Mouse (Mus musculus): ENCODE results near the gene Lsm12. TPM values are rescaled to one million over a fixed set of nuclear protein-coding genes. Genes with fewer than 3 reads are reported as not detected.
"Not testable (repeated sequence)": the region's sequence is repeated elsewhere in the genome, so short reads cannot be mapped to it uniquely, and the experiment has no call there.

The Lsm12 gene
- total RNA-seq, 2 experiments from 2014 or later: 71.3 to 75.3 TPM

DNA sequence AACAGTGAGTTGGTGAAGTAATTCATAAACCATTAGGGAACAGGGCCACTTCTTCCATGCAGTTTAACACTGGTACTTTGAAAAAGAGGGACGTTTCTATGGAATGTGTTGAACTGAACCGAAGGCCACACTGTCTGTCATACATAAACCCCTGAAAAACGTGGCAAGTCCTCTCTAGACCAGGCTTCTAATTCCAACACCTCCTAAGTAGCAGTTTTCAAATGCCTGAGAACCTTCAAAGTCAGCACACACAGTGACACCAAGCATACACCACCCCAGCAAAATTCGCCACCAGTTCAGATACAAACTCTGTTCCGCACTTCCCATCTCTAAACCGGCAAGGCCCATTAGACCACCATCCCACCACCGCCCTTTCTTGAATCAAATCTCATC is 847 bp downstream of the Lsm12 start:
- DNase-seq: no peak

DNA sequence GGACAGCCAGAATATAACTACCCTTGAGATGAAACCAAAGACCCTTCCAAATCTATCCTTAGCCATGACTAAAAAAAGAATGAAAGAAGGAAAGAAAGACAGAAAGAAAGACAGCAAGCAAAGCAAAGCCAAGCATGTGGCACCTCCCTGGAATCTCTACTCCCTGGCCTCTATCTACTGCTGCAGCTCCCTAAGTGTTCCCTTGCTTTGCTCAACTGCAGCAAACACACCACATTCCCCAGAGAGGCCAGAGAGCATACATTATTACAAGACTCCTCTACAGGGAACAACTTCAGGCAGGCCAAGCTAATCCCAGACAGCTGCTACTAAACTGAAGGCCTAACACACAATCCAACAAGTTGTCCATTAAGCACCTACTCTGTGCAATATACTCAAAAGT is 5.3 kb downstream of the Lsm12 start:
- no peak for DNase-seq

DNA sequence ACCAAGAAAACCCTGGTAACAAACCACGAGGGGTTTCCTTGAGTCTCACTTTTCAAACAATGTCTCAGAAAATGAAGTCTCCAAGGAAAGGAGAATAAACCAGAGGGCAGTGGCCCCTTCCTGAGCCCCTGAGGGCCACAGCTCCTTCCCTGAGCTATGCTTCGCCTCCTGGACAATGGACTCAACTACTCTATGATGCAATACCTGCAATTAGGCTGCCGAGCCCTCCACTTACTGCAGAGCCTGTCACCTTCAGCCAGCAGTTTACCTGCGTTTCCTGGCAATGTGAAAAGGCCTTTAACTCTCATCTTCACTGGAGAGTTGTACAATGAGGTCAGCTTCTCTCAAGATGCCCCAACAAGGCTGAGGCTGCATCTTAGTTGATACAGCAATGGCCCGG is 16.4 kb downstream of the Lsm12 start:
- no peak for DNase-seq

DNA sequence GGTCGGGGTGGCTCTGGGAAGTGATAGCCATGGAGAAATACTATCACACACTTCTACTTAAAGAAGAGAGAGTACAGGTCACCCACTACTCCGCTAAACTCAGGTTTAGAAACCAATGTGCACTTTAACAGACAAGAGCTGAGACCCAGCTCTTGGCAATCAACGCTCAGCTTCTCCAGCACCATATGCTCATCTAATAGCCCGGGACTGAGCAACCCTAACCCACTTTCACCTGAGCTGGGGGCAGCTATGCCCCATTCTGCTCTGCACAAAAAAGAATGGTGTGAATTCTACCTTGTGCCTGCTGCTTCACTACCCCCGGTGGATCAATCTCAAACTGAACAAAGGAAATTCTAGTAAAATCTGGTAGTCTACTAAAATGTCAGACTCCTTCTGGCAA is 17.6 kb downstream of the Lsm12 start:
- no peak for DNase-seq

DNA sequence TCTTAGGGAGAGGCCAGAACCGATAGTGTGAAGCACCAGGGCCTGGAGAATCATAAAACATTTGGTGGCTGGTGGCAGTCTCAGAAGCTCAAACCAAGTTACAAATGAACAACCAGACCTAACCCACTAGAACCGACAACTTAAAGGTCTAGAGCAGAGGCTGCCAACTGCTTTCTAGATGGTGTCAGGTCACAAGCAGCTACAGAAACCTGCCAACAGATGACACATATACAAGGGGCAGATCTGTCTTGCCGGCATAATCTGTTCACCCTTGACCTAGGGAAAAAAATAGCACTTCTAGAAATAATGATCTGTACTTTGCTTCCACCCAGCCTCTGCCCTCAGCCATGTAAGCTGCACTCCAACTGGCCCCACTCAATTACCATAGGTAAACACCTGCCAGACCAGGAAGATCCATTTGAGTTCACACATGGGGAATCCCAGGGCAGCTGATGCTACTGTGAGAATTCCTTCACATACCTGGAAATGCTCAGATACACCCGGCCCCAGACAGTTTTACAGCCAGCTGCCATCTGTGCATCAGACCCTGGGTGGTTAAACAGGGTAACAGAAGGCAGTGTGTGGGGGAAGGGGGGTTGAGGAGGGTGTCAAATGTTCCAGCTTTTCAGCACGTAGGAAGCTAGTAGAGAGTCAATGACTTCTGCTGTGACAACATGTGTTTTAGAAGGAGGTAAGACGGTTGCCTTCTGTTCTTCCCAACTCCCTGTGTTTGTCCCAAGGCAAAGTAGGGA is 18.9 kb downstream of the Lsm12 start:
- no peak for DNase-seq

DNA sequence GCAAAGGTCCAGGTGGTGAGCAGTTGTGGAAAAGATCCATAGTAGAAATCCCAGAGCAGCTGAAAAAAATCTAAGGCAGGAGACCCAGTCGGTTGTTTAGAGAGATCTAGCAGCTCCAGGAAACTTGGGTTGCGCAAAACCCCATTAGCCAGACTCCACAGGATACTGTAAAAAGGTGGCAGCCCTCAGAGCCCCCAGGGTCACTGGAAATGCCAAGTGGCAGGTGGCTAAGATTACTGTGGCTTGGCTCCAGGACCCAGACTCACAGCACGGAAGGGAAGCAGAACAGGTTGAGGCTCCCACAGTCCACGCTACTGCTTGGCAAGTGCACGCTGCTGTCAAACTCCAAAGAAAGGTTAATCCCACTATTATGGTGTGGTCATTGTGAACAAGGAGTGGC is 25.3 kb downstream of the Lsm12 start:
- DNase-seq: no peak

DNA sequence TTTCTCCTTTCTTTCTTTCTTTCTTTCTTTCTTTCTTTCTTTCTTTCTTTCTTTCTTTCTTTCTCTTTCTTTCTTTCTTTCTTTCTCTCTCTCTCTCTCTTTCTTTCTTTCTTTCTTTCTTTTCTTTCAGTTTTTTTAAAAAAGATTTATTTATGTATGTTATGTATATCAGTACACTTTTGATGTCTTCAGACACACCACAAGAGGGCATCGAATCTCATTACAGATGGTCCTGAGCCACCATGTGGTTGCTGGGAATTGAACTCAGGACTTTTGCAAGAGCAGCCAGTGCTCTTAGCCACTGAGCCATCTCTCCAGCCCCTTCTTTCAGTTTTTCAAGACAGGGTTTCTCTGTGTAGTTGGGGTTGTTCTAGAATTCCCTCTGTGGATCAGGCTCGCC is 27.1 kb downstream of the Lsm12 start:
- not testable (repeated sequence) for DNase-seq

DNA sequence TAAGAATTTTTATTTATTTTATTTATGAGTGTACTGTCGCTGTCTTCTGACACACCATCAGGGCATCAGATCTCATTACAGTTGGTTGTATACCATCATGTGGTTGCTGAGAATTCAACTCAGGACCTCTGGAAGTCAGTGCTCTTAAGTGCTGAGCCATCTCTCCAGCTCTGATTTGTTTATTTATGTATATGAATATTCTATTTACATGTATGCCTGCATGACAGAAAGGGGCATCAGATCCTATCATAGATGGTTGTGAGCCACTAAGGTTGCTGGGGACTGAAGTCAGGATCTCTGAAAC is 28.4 kb downstream of the Lsm12 start:
- DNase-seq: no peak

DNA sequence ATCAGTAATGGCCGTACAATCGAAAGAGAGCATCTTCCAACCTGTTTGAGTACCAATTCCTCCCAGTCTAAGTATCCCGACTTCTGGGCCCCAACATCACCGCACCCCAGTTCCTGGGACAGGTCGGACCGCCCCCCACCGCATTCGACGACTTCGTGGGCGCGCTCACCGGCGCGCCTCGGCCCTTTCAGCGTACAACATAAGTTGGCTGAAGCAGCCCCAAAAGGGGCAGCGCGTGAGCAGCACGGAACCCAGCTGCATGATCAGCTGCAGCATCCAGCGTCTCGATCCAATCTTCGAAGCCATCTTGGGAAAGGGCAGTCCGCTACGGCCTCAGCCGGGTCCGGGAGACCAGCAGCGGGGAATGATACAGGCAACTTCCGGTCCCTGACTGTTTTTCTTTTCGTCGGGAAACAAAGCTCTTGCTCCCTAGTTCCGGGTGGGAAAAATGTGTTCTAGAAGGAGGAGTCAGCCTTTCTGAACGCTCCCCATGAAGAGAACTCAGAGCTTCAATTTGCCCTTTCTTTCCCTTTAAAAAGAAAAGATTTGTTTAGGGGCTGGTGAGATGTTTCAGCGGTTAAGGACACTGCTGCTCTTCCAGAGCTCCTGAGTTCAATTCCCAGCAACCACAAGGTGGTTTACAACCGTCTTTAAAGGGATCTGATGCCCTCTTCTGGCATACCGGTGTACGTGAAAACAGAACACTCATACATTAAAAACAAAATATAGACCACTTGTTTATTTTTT is 28.9 kb downstream of the Lsm12 start, which contains the start of gene Tmem101:
Gene Tmem101, minus strand, starts transcription at position 366 of the 747 bp plus-strand sequence.
- peak; percentile 94 for DNase-seq

DNA sequence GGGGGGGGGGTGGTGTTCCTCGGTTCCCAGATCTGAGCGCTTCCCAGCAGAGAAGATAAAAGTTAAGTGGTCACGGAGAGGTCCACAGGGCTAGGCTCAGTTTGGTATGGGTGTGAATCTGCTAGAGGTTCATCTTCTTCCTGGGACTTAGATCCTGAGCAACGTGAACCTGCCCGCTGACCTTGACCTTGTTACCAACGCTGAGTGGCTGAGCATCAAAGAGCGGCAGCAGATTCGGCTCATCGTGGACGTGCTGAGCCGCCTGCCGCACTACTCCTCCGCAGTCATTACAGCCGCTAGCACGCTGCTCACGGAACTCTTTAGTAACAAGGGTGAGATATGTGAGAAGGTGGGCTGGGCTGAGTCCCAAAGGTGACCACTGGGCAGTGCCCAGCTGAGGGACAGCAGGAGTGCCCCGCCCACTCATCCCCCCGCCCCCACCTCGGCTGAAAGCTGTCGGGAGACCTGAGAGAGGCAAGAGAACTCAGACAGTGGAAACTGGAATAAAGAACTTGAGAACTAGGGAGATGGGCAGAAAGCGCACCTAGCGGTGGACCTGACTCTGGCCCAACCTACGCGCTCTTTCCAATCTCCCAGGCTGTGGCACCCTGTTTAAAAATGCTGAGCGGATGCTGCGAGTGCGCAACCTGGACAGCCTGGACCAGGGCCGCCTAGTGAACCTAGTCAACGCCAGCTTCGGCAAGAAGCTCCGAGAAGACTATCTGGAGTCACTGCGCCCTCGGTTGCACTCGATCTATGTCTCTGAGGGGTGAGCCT is 37.7 kb downstream of the Lsm12 start:
- DNase-seq: no peak

DNA sequence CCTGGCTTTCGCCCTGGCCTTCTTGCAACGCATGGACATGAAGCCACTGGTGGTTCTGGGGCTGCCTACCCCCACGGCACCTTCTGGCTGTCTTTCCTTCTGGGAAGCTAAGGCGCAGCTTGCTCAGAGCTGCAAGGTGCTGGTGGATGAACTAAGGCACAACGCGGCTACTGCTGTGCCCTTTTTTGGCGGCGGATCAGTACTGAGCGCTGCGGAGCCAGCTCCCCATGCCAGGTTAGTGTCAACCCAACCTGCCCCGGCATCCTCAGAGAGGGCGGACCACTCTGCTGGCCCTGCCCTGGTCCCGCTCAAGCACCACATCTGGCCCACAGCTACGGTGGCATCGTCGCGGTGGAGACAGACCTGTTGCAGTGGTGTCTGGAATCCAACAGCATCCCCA is 38.6 kb downstream of the Lsm12 start:
- DNase-seq: no peak

DNA sequence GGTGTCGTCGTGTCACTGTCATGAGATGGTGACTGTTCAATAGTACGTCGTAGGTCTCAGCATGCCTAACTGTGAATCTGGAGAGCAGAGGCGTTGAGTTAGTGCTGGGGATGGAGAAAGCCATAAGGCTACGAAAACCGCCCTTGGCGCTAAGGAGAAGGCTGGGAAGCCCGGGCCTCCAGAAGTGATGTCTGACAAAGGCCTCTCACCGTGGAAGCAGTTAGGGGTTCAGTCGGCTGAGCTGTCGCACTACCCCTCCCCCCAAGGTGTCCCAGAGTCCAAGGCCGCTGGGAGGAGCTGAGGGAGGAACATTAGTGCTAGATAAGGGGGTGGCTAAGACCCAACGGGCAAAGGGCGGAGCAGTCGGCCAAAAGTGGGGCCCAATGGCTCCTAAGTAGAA is 39.1 kb downstream of the Lsm12 start:
- DNase-seq: no peak

DNA sequence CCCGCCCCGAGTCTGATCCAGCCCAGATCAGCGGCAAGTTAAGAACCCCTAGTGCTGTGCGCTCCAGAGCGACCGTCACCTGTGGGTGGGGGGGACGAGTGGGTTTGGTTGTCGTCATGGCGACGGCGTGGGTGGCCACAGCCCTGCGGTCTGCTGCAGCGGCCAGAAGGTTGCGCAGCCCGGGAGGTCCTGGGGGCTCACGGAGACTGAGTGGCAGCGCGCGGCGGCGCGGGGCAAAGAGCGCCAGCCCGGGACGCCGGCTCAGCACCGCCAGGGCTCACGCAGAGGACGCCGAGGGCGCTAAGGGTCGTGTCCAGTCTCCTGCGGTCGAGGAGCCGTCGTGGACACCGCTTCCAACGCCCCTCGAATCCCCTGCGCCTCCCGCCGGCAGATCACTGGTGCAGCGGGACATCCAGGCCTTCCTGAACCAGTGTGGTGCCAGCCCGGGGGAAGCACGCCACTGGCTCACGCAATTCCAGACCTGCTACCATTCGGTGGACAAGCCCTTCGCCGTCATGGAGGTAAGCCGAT is 39.6 kb downstream of the Lsm12 start, which contains the start of gene Nags:
Gene Nags, plus strand, starts transcription at position 43 of the 531 bp plus-strand sequence.
- DNase-seq: no peak

DNA sequence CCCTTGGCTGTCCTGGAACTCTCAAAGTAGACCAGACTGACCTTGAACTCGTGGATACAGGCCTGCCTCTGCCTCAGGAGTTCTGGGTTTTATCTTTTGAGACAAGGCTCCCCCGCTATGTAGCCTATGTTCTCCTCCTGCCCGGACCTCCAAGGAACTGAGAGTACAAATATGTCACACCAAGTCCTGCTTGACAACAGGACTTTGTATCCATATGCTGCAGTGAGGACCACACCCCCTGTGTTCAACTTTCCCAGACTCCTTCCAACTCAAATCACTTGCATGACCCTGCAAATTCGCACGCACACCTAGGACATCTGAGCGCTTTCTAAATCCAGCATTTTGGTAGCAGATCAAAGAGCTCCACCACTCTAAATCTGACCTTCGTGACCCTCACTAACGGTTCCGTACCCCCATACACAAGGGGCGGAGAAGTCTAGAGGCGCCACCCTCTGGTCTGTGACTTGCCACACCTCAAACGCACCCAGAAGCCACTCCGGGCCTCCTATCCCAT is 40.1 kb downstream of the Lsm12 start:
- DNase-seq: no peak

DNA sequence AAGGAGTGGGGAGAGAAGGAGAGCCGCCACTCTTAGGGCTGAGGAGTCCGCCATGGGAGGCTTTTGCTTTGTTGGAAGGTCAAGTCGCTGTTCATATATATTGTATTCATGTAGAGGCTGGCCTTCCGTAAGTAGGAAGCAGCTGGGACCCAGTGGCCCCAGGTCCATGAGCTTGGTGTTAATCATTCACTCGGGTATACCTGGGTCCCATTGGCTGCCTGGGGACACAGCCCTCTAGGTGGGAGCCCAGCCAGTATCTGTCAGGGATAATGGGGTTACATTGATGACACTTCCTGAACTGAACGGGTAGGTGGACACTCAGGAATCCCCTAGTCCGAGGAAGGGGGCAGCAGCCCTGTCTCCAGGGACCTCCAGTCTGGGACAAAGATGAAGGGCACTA is 42.7 kb downstream of the Lsm12 start:
- no peak for DNase-seq

DNA sequence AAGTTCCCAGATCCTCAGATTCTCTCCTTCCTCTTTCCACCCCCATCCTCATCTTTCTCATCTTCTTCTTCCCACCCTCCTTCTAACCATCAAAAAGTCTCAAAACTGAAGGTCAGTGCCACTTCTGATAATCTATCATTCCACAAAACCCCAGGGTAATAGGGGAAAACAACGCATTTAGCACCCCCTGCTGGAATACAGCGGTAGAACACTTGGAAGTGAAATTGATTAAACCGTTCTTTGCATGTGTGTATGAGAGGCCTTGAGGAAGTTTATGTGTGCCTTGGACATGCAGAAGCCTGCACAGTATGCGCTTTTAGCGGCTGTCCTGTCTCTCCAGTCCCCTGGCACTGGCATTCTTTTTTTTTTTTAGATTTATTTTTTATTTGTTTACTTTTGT is 44.6 kb downstream of the Lsm12 start:
- DNase-seq: peak; percentile 76

DNA sequence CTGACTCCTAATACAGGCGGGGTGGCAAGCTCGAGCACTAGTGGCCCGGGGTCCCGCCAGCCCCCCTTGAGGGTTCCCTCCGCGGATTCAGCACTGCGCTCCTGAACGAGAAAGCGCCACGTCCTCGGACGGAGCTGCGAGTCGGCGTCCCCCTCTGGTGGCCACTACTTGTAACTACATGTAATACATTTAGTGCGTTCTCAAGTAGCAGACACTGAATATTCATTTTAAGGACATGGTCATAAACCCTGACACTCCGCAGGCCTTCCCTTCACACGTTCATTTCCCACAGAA is 46.7 kb downstream of the Lsm12 start:
- DNase-seq: peak; percentile 75

DNA sequence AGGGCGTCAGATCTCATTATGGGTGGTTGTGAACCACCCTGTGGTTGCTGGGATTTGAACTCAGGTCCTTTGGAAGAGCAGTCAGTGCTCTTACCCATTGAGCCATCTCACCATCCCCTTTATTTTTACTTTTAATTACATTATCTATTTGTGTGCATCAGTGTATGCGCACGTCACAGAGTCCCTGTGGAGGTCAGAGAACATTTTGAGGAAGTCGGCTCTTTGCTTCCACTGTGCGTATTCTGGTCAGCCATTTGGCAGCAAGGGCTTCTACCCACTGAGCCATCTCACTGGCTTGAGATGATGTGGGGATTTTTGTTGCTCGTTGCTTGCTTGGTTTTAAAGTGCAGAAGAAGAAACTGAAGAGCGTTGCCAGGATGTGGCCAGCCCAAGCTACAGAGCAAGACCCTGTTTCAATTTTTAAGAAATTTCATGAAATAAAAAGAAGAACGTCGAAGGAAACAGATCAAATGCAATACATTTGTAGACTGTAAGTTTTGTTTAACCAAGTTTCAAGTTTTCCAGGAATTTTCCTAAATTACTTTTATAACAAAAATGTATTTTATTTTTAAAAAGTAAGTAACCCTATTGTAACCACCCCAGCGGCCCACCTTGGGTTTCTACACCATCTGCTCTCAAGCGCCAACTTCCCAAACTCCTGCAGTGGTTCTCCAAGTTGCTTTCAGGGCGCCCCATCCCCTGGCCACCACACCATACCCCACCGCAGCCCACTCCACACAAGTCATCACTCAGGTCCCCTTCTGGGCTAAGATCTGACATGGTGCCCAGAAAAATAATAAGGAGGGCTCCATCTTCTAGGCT is 47.3 kb downstream of the Lsm12 start:
- DNase-seq: no peak

DNA sequence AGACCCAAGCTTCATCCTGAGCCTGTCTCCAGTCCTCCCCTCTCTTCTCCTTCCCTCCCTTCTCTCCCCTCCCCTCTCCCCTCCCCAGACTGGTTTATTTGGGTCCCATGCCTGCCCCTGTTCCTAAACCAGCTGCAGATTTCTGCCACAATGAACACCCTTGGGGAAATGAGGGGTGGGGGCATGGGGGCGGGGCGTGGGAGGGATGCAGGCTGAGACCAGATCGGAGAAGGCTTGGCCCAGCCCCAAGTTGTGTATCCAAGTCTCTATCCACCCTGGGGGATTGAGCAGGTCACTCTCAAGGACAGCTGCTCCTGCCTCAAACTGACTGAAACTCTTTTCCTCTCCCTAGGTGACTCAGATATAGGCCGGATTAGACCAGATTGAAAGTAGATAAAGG is 50.6 kb downstream of the Lsm12 start:
- DNase-seq: no peak

DNA sequence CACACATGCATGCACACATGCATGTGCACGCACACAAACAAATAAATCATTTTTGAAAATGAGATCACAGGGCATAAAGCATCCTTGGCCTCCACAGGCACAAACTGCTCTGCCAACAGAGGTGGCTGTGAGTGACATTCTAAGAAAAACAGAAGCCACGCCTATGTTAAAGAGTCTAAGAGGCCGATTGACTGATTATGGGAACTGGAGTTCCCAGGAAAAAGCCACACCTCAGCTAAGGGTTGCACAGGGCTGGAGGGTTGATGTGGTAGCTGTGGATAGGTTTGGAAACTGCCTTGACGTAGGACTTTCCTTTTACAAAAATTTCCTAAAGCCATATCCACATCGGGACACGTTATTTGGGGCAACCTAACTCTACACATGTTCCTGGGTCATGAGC is 67.7 kb downstream of the Lsm12 start:
- no peak for DNase-seq

DNA sequence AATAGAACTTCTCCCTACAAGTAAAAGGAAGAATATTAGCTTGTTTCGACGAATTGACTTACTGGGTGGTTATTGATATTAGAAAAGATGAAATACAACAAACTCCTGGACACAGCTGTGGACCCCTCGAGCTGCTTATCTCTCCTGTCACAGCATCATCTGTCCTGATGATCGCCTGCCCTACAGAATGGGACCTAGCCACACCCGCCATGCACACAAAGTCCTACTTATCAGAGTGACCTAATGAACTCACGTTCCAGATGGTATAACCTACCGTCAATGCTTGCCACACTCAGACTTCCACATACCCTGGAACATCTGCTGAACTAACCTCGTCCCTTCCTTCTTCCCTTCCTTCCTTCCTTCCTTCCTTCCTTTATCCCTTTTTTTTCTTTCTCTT is 68.9 kb downstream of the Lsm12 start:
- no peak for DNase-seq

All from heart, postnatal 4 days (tissue).